Mouse (Mus musculus): ENCODE measurements around the gene Fasn. TPM values are rescaled to one million over a fixed set of nuclear protein-coding genes. Genes with fewer than 3 reads are reported as not detected.
"Not testable (repeated sequence)": the region's sequence is repeated elsewhere in the genome, so short reads cannot be mapped to it uniquely, and the experiment has no call there.

The Fasn gene
- total RNA-seq (2021), result 10 to 100 TPM; 48.6 to 49.9 TPM
- long read RNA-seq, experiment 1, full-length matches to known transcripts, result 13 of 34 reads
- long read RNA-seq, experiment 1, partial matches to known transcripts, result 17 of 34 reads
- long read RNA-seq, experiment 1, other reads (novel, unspliced or antisense), result 4 of 34 reads
- long read RNA-seq, experiment 2, full-length matches to known transcripts, result 43 of 98 reads
- long read RNA-seq, experiment 2, partial matches to known transcripts, result 49 of 98 reads
- long read RNA-seq, experiment 2, other reads (novel, unspliced or antisense), result 6 of 98 reads

DNA sequence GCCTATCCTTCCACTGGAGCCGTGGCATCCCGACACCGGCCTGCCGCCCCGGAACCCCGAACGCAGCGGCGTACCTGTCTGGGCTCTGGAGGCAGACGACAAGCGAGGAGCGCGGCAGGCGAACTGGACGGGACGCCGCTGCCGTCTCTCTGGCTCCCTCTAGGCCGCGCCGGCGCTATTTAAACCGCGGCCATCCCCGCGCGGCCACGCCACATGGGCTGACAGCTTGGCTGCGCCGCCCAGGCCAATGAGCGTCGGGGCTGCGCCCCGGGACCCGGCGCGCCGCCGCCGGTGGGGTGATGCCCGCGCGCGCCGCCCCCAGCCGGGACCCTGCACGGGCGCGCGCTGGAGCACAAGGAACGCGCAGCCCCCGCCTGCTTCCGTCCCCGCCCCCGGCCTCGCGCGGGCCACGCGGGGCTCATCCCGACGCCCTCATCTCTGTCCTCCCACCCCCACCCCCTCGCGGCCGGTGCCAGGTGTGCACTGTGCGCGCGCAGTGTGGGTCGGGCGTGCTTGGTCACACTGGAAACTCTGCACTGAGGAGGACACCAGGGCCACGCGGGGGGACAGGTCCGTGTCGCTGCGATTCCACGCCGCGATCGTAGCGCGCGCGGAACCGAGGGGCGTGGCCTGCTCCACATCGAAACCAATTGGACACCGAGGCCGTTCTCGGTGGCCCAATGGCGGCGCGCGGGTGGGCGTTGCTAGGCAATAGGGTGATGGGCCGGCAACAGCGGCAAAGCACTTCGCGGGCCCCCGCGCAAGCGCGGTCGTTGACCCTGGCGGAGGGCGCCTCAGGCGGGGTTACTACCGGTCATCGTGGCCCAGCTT lies at the start of gene Fasn:
Gene Fasn (minus strand): TSS at position 592 of the 831 bp plus-strand sequence.
- peak; percentile 95 to 98 for DNase-seq (ENCODE audit: low spot score in 2 of 2)

GRCm38 (mm10) chr11:120873206-120873605 lies 48.9 kb upstream of the Fasn start:
- DNase-seq (ENCODE audit: low spot score in 2 of 2), result peak in 1 of 2 experiments; percentile 44

- no peak for DNase-seq (ENCODE audit: low spot score in 2 of 2)
These were observed 47.2 kb upstream of the Fasn start for GRCm38 (mm10) chr11:120871521-120871920.

GRCm38 (mm10) chr11:120865816-120866215 lies 41.5 kb upstream of the Fasn start:
- DNase-seq (ENCODE audit: low spot score in 2 of 2), result no peak

GRCm38 (mm10) chr11:120862819-120863218 lies 38.5 kb upstream of the Fasn start:
- no peak for DNase-seq (ENCODE audit: low spot score in 2 of 2)

GRCm38 (mm10) chr11:120855938-120856337 lies 31.6 kb upstream of the Fasn start:
- DNase-seq (ENCODE audit: low spot score in 2 of 2), result not testable (repeated sequence)

GRCm38 (mm10) chr11:120853788-120854187 lies 29.4 kb upstream of the Fasn start:
- no peak for DNase-seq (ENCODE audit: low spot score in 2 of 2)

DNA sequence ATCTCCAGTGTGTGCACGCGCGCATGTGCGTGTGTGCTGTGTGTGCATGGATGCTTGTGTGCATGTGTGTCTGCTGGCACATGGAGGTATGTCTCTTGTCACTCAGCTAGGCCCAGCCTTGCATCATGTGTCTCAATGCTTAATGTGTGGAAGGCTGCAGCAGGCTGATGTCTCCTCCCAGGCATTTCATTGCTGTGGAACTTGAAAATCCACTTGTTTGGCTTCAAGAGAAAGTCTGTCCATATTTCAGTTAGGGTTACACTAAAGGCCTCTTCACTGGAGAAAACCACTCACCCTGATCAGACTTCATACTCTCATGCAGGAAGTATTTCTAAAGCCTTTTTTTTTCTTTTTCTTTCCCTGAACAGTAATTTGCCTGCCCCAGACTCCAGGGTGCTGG lies 28.8 kb upstream of the Fasn start:
- DNase-seq (ENCODE audit: low spot score in 2 of 2), result no peak

GRCm38 (mm10) chr11:120852083-120852935 lies 28.0 kb upstream of the Fasn start:
- DNase-seq (ENCODE audit: low spot score in 2 of 2), result no peak

DNA sequence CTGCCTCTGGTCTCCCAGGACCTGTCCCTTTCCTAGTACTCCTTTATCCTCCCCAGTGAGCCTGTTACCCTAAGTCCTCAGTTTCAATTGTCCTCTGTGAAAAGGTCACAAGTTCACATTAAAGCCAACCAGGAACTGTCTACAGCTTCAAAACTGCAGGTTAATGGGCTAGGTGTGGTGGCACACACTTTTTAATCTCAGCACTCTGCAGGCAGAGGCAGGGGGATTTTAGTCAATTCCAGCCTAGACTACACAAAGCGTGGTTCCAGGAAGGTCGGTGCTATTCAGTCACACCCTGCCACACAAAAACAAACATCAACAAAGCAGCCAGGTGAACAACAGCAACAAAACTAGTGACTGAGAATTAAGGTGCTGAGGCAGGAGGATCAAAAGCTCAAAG lies 27.2 kb upstream of the Fasn start:
- no peak for DNase-seq (ENCODE audit: low spot score in 2 of 2)

DNA sequence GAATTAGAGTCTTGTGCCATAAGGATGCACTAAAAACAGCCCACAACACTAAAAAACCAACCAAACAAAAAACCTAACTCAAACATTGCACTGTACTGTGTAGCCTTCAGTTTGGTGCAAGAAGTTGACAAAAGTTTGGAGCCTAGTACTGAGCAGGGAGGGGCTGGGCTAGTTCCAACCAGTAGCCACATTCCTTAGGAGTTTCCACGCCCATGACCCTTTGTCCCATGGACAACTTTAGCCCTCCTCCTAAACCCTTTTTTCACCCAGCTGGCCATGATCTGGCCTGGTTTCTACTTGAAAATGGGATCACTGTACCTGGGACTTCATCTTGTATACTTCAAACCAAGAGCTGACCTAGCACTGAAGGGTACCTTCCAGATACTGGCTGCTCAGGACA lies 26.8 kb upstream of the Fasn start:
- DNase-seq (ENCODE audit: low spot score in 2 of 2), result no peak

GRCm38 (mm10) chr11:120850331-120851030 lies 26.1 kb upstream of the Fasn start:
- no peak for DNase-seq (ENCODE audit: low spot score in 2 of 2)

GRCm38 (mm10) chr11:120846725-120847475 lies 22.6 kb upstream of the Fasn start:
- DNase-seq (ENCODE audit: low spot score in 2 of 2), result no peak

DNA sequence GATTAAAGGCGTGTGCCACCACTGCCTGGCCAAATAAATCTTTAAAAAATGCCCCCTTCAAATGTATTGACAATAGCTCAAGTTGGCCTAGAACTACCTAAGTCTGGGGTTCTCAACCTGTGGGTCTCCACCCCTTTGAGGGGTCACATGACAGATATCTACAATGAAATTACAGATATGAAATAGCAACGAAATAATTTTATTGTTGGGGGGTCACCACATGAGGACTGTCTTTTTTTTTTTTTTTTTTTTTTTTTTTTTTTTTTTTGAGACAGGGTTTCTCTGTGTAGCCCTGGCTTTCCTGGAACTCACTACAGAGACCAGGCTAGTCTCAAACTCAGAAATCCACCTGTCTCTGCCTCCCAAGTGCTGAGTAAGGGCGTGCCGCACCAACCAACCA lies 20.0 kb upstream of the Fasn start:
- no peak for DNase-seq (ENCODE audit: low spot score in 2 of 2)

DNA sequence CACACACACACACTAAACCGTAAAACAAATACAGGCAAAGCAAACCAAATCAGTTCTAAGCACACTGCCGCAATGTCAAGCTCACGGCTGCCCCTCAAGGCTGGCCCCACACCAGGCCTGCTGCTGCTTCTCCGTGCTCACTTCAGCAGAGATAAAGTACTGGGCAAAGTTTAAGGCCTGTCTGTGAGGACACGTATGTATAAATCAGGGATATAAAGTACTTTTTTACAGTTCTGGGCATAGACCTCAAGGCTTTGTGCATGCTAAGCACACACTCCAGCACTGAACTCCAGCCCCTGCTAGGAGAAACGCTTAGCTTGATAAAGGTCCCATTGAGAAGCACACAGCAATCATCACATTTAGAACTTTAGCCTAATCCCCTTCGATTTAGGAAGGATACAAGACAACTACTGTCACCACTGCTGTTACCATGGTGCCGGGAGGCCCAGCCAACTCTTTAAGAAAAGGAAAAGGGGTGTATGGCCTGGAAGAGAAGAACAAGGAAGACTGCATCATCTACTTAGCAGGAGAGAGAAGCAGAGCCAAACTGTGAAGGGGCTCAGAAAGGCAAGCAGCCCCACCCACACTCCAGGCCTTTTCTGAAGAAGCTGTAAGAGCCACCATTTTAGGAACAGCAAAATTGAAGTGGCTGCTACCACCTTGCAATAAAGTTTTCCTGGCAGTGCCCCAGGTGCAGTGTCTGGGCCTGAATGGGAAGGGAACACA lies 9.4 kb upstream of the Fasn start:
- no peak for DNase-seq (ENCODE audit: low spot score in 2 of 2)

- not testable (repeated sequence) for DNase-seq (ENCODE audit: low spot score in 2 of 2)
These were observed 8.6 kb upstream of the Fasn start for GRCm38 (mm10) chr11:120832962-120833361.

DNA sequence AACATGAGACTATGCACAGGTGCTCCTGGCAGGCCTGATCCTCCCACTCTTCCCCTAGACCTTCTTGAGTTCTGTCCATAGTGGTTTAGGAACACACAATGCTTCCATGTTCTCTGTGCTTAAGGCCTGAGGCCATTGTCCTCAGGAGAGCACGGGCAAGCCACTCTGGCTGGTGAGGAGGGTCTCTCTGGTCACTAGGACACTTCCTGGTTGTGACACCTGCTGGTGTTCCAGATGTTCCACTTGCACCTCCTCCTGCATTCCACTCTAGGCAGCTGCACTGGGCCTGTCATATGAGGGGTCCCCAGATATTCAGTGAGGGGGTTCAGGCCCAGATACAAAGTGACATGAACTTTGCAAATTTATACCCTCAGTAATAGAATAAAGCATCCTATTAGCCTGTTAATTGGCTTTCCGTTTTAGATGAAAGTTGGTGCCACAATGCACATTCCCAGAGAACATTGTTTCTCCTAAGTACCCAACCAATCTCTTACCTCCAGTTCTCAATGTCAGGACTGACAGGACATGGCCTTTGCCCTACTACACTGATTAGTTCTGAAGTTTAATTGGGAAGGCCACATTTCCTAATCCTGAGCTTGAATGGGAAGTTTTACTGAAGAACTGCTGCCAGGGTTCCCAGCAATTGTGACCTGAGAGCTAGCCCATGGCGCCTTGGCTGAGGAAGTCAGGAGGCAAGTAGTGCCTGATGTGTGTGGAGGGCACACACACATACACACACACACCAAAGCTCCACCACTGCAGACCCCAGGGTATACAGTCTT lies 7.5 kb upstream of the Fasn start:
- no peak for DNase-seq (ENCODE audit: low spot score in 2 of 2)

DNA sequence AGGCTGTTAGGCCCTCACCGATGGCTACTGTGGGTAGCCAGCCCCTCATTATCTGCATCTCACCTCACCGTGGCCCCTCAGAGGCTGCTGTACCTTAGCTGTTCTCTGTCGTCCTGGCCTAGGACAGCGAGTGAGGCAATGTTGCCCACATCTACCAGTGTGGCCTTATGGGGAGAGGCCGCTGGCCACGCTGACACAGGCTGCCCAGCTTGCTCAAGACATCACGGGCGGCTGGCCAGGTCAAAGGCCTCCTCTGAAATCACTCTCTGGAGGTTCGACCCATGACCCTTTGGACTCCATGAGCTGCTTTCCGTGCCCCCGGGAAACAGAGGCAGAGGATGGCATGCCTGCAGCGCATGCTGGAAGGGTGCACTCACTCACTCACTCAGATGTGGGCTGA lies 6.3 kb upstream of the Fasn start:
- no peak for DNase-seq (ENCODE audit: low spot score in 2 of 2)
